27 mouse cellular contexts compared by ENCODE assay signal in genomic region chr11:115048259-115048658, GRCm38 (mm10). TPM values are rescaled to one million over a fixed set of nuclear protein-coding genes. Genes with fewer than 3 reads are reported as not detected.
DNase-seq lines count a peak whose midpoint lies in the region; ATAC-seq and TF ChIP-seq lines count a peak whose summit lies in the region.
"Had no signal": no experiment of that assay in that cellular context is flagged by ENCODE, and none has a peak within 500 bp of the region (broad histone marks: within the 10 kb centered on the region; RNA-seq: fewer than 3 reads in every experiment).

Gene Cd300ld3, minus strand, starts transcription at chr11:115048409.

- no peak within 1 kb of the TSS for H3K27ac ChIP-seq in heart, adult 2 months
- H3K27ac ChIP-seq in thymus, adult 2 months (ENCODE audit: control insufficient read depth, insufficient read depth, low read length): no peak within 1 kb of the TSS
- H3K27ac ChIP-seq: embryonic facial prominence, embryonic 10.5 days; gastrocnemius, adult 2 months; heart, embryonic 15.5 days; limb, embryonic 13.5 days; liver, embryonic 15.5 days; midbrain, embryonic 10.5 days had no signal

- no peak for DNase-seq in adrenal gland, adult 2 months
- DNase-seq in adrenal gland, postnatal 10 days: no peak
- peak; percentile 93 for DNase-seq in heart, adult 11 months
- no peak for DNase-seq in heart, adult 2 months
- DNase-seq in thymus, adult 2 months: no peak
- no peak for DNase-seq in thymus, postnatal 14 days
- no peak for DNase-seq in left cerebral cortex, adult 9 months (ENCODE audit: low spot score in 2 of 2)
- DNase-seq: gastrocnemius, adult 2 months; heart, postnatal 4 days; right cerebral cortex, adult 18-20 months had no signal

- TF ChIP-seq CTCF in heart, adult 2 months (IDR thresholded peaks at IDR 0.05): no peak
- no peak for TF ChIP-seq CTCF in thymus, adult 2 months (IDR thresholded peaks at IDR 0.05; ENCODE audit: borderline replicate concordance, control insufficient read depth, extremely low read depth, insufficient read depth, low read length, poor library complexity)

- TF ChIP-seq POLR2A in heart, adult 2 months (IDR thresholded peaks at IDR 0.05; ENCODE audit: insufficient read depth, low read depth, low read length): no peak
- no peak for TF ChIP-seq POLR2A in thymus, adult 2 months (IDR thresholded peaks at IDR 0.05; ENCODE audit: control insufficient read depth, extremely low read depth, insufficient read depth, low read length, poor library complexity)

- H3K9ac ChIP-seq in heart, adult 2 months (ENCODE audit: low read depth, low read length): no peak within 1 kb of the TSS
- H3K9ac ChIP-seq: heart, embryonic 15.5 days; limb, embryonic 13.5 days; liver, embryonic 15.5 days had no signal

- no peaks in the 10 kb centered on the region for H3K79me2 ChIP-seq in heart, adult 2 months (replicated peaks; ENCODE audit: control insufficient read depth, insufficient read depth, low read length)

- WGBS in heart, adult 2 months: 53% methylated on average over 2 of the region's 2 CpGs
- 64% methylated on average over 2 of the region's 2 CpGs for WGBS in thymus, adult 2 months

- no peaks in the 10 kb centered on the region for H3K36me3 ChIP-seq in heart, adult 2 months (ENCODE audit: control insufficient read depth, insufficient read depth, low read length)
- H3K36me3 ChIP-seq in thymus, adult 2 months (ENCODE audit: control insufficient read depth, insufficient read depth, low read length): no peaks in the 10 kb centered on the region
- H3K36me3 ChIP-seq: embryonic facial prominence, embryonic 10.5 days; heart, embryonic 15.5 days; limb, embryonic 13.5 days; liver, embryonic 15.5 days; midbrain, embryonic 10.5 days had no signal

- no peaks in the 10 kb centered on the region for H3K4me1 ChIP-seq in heart, adult 2 months (ENCODE audit: control insufficient read depth, insufficient read depth, low read length)
- H3K4me1 ChIP-seq in thymus, adult 2 months (replicated peaks; ENCODE audit: control insufficient read depth, insufficient read depth, low read length): no peaks in the 10 kb centered on the region
- H3K4me1 ChIP-seq: embryonic facial prominence, embryonic 10.5 days; heart, embryonic 15.5 days; limb, embryonic 13.5 days; liver, embryonic 15.5 days; midbrain, embryonic 10.5 days had no signal

- intact Hi-C loops in heart, adult 2 months (cut with DNase I): loop anchor here (10.0 kb wide), 1 partner anchor 233 kb away; no protein-coding TSS in a partner anchor

- H3K4me3 ChIP-seq in heart, adult 2 months: no peak within 1 kb of the TSS
- no peak within 1 kb of the TSS for H3K4me3 ChIP-seq in thymus, adult 2 months (ENCODE audit: control insufficient read depth, insufficient read depth, low read length)
- H3K4me3 ChIP-seq: embryonic facial prominence, embryonic 10.5 days; gastrocnemius, adult 2 months; heart, embryonic 15.5 days; limb, embryonic 13.5 days; liver, embryonic 15.5 days; midbrain, embryonic 10.5 days had no signal

- no peak for TF ChIP-seq EP300 in heart, adult 2 months (IDR thresholded peaks at IDR 0.05; ENCODE audit: insufficient read depth, low read depth, low read length)

- ATAC-seq in neutrophil, adult 5-6 weeks (ENCODE audit: extremely low read depth, insufficient number of reproducible peaks, low FRiP score, poor library complexity, severe bottlenecking): no peak
- ATAC-seq: hindbrain, embryonic 16.5 days; intestine, embryonic 16.5 days; lung, postnatal 0 days had no signal

- H3K27me3 ChIP-seq in heart, adult 2 months (ENCODE audit: control insufficient read depth, insufficient read depth, low read length): no peaks in the 10 kb centered on the region
- H3K27me3 ChIP-seq in thymus, adult 2 months (ENCODE audit: control insufficient read depth, insufficient read depth, low read length): no peaks in the 10 kb centered on the region
- H3K27me3 ChIP-seq: heart, embryonic 15.5 days; limb, embryonic 13.5 days; liver, embryonic 15.5 days had no signal

RNA-seq across cellular contexts. Expression of gene Cd300ld3, which starts in this region (rescaled TPM):
- total RNA-seq in adrenal gland, adult 2 months (2021): 10 to 100 TPM in 1 of 2 experiments, 1 to 10 TPM in 1; 4.0 to 10.5 TPM
- 10.6 and 11.2 TPM in 2 replicates for polyA plus RNA-seq in adrenal gland, adult 2 months (2012; rRNA removed)
- 1 to 10 TPM; 3.8 to 4.5 TPM for total RNA-seq in adrenal gland, postnatal 10 days (2021)
- total RNA-seq in heart, adult 2 months (2021): 1 to 10 TPM; 5.8 to 8.6 TPM
- polyA plus RNA-seq in heart, adult 2 months (2012; rRNA removed): 11.4 and 22.1 TPM in 2 replicates
- 41.5 and 45.3 TPM in 2 replicates for polyA plus RNA-seq in thymus, adult 2 months (2012; rRNA removed)
- 58.7 and 61.0 TPM in 2 replicates for total RNA-seq in neutrophil, adult 5-6 weeks (2017)
- total RNA-seq: granulocyte monocyte progenitor cell, adult 5-6 weeks; layer of hippocampus, postnatal 14 days; left cerebral cortex, postnatal 10 days; MEL had no signal
- polyA plus RNA-seq: embryonic facial prominence, embryonic 10.5 days; forebrain, embryonic 11.5 days; heart, embryonic 15.5 days; hindbrain, embryonic 16.5 days; intestine, embryonic 16.5 days; kidney, embryonic 16.5 days; limb, embryonic 13.5 days; liver, embryonic 15.5 days; lung, postnatal 0 days; midbrain, embryonic 10.5 days; neural tube, embryonic 11.5 days; stomach, embryonic 14.5 days had no signal
